ENCODE assay signal across 11 mouse cellular contexts in the genomic region with DNA sequence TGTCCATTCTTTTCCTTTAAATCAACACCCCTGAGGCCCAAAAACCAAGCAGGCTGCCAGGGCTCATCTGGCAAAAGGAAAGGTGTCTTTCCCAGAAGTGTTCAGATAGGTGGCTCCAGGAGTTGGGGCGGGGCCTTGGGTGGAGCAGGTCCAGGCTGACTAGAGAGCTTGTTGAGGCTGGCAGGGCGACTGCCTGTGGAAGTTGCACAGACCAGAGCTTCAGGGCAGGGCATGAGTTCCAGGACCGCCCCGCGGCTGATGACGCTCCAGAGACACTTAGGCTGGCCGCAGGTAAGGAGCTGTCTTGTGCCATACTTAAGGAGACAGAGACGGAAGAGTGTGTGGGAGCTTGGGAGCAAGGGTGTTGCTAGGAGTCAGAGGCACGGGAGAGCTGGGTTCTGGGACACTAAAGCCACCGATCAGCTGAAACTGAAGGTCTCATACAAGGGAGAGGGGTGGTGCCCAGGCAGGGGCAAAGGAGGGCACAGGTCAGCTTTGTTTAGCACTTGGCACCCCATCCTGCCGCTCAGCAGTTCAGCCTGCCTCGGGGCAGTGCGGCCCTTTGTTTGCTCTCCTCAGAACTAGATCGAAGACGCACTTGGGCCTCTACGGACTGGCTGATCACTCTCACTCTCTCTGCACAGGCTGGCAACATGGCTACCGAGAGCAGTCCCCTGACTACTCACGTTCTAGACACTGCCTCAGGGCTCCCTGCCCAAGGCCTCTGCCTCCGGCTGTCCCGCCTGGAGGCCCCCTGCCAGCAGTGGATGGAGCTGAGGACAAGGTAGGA. TPM values are rescaled to one million over a fixed set of nuclear protein-coding genes. Genes with fewer than 3 reads are reported as not detected.
A peak's percentile ranks its signal among the peaks of the same experiment; 100 is the strongest.
DNase-seq lines count a peak whose midpoint lies in the region; ATAC-seq and TF ChIP-seq lines count a peak whose summit lies in the region.
"Had no signal": no experiment of that assay in that cellular context is flagged by ENCODE, and none has a peak within 500 bp of the region (broad histone marks: within the 10 kb centered on the region; RNA-seq: fewer than 3 reads in every experiment).

Urah (plus strand) TSS at position 51 of the 790 bp plus-strand sequence.

- WGBS in intestine, embryonic 16.5 days: 37% methylated on average over 20 of the region's 20 CpGs
- 32% methylated on average over 20 of the region's 20 CpGs for WGBS in lung, embryonic 16.5 days
- 48% methylated on average over 20 of the region's 20 CpGs for WGBS in midbrain, embryonic 16.5 days
- 40% methylated on average over 20 of the region's 20 CpGs for WGBS in heart, embryonic 10.5 days

- ATAC-seq in intestine, embryonic 16.5 days: peak; percentile 82
- ATAC-seq in lung, embryonic 16.5 days (ENCODE audit: low read depth): peak; percentile 82
- no peak for ATAC-seq in midbrain, embryonic 16.5 days

- 0 out of 2 replicates have a peak within 1 kb of the TSS, but pooled peaks have one; percentile 14 for H3K4me2 ChIP-seq in intestine, embryonic 16.5 days (ENCODE audit: low read depth, low read length)
- peak within 1 kb of the TSS; percentile 30 for H3K4me2 ChIP-seq in lung, embryonic 16.5 days (ENCODE audit: low read depth, low read length)
- no peak within 1 kb of the TSS for H3K4me2 ChIP-seq in midbrain, embryonic 16.5 days (ENCODE audit: low read length)

- H3K9ac ChIP-seq in intestine, embryonic 16.5 days (ENCODE audit: low read depth, low read length): peak within 1 kb of the TSS; percentile 34; the same call in 1 of the 2 replicates
- H3K9ac ChIP-seq in lung, embryonic 16.5 days (ENCODE audit: low read length): peak within 1 kb of the TSS; percentile 9; the same call in 1 of the 2 replicates
- H3K9ac ChIP-seq in midbrain, embryonic 16.5 days (ENCODE audit: low read depth, low read length): no peak within 1 kb of the TSS

- peak within 1 kb of the TSS; percentile 77 for H3K4me3 ChIP-seq in E14TG2a.4 (replicated peaks; ENCODE audit: low read length)
- 0 out of 2 replicates have a peak within 1 kb of the TSS, but pooled peaks have one; percentile 5 for H3K4me3 ChIP-seq in intestine, embryonic 16.5 days (ENCODE audit: low read length)
- peak within 1 kb of the TSS; percentile 9; the same call in 1 of the 2 replicates for H3K4me3 ChIP-seq in lung, embryonic 16.5 days (ENCODE audit: low read length)
- H3K4me3 ChIP-seq in midbrain, embryonic 16.5 days (ENCODE audit: low read depth, low read length): no peak within 1 kb of the TSS
- H3K4me3 ChIP-seq in heart, embryonic 10.5 days: no peak within 1 kb of the TSS

- H3K27me3 ChIP-seq in E14TG2a.4 (ENCODE audit: insufficient read depth, low read length): no peaks in the 10 kb centered on the region
- H3K27me3 ChIP-seq in intestine, embryonic 16.5 days (replicated peaks; ENCODE audit: control insufficient read depth, insufficient read depth, low read length): no peaks in the 10 kb centered on the region
- H3K27me3 ChIP-seq in lung, embryonic 16.5 days (ENCODE audit: control insufficient read depth, insufficient read depth, low read depth, low read length): no peaks in the 10 kb centered on the region
- no peaks in the 10 kb centered on the region for H3K27me3 ChIP-seq in midbrain, embryonic 16.5 days (ENCODE audit: control insufficient read depth, insufficient read depth, low read depth, low read length)
- peaks cover 55% of the 10 kb centered on the region for H3K27me3 ChIP-seq in heart, embryonic 10.5 days (ENCODE audit: insufficient read depth, poor library complexity, severe bottlenecking)

- peak; percentile 43 to 69 for DNase-seq in adrenal gland, adult (ENCODE audit: inconsistent age in 2 of 2, low spot score in 1 of 2)
- DNase-seq in adrenal gland, adult 18-20 months (ENCODE audit: low spot score in 2 of 2): no peak
- DNase-seq in testis, postnatal 14 days (ENCODE audit: low spot score): no peak
- no peak for DNase-seq in heart, embryonic 10.5 days (ENCODE audit: low spot score)
- DNase-seq: cerebellum, adult 8-10 months had no signal

- H3K36me3 ChIP-seq in E14TG2a.4 (ENCODE audit: insufficient read depth, low read length): peaks cover 23% of the 10 kb centered on the region
- H3K36me3 ChIP-seq in intestine, embryonic 16.5 days (ENCODE audit: control insufficient read depth, insufficient read depth, low read length): no peaks in the 10 kb centered on the region
- H3K36me3 ChIP-seq in lung, embryonic 16.5 days (ENCODE audit: control insufficient read depth, insufficient read depth, low read length): no peaks in the 10 kb centered on the region
- no peaks in the 10 kb centered on the region for H3K36me3 ChIP-seq in midbrain, embryonic 16.5 days (ENCODE audit: control insufficient read depth, insufficient read depth, low read length)
- no peaks in the 10 kb centered on the region for H3K36me3 ChIP-seq in heart, embryonic 10.5 days

- H3K4me1 ChIP-seq in E14TG2a.4 (replicated peaks; ENCODE audit: low read depth, low read length): peaks cover 53% of the 10 kb centered on the region
- no peaks in the 10 kb centered on the region for H3K4me1 ChIP-seq in intestine, embryonic 16.5 days (ENCODE audit: control insufficient read depth, insufficient read depth, low read length)
- H3K4me1 ChIP-seq in lung, embryonic 16.5 days (replicated peaks; ENCODE audit: control insufficient read depth, insufficient read depth, low read length): no peaks in the 10 kb centered on the region
- H3K4me1 ChIP-seq in midbrain, embryonic 16.5 days (ENCODE audit: control insufficient read depth, insufficient read depth, low read length): no peaks in the 10 kb centered on the region
- H3K4me1 ChIP-seq in heart, embryonic 10.5 days: peaks cover 8% of the 10 kb centered on the region

- H3K9me3 ChIP-seq in E14TG2a.4 (ENCODE audit: low read length): no peaks in the 10 kb centered on the region
- H3K9me3 ChIP-seq in intestine, embryonic 16.5 days (ENCODE audit: control insufficient read depth, low read length): no peaks in the 10 kb centered on the region
- H3K9me3 ChIP-seq in lung, embryonic 16.5 days (ENCODE audit: control insufficient read depth, low read length): no peaks in the 10 kb centered on the region
- H3K9me3 ChIP-seq in midbrain, embryonic 16.5 days (replicated peaks; ENCODE audit: control insufficient read depth, low read length, poor library complexity, severe bottlenecking): no peaks in the 10 kb centered on the region
- H3K9me3 ChIP-seq in heart, embryonic 10.5 days: no peaks in the 10 kb centered on the region

- no peak for TF ChIP-seq CTCF in E14TG2a.4 (conservative IDR thresholded peaks at IDR 0.05; ENCODE audit: low read length)

- no peak within 1 kb of the TSS for H3K27ac ChIP-seq in intestine, embryonic 16.5 days (ENCODE audit: low read length)
- H3K27ac ChIP-seq in lung, embryonic 16.5 days (ENCODE audit: low read length): no peak within 1 kb of the TSS
- no peak within 1 kb of the TSS for H3K27ac ChIP-seq in midbrain, embryonic 16.5 days (ENCODE audit: low read length)
- no peak within 1 kb of the TSS for H3K27ac ChIP-seq in heart, embryonic 10.5 days

RNA-seq across cellular contexts. Expression of gene Urah, which starts in this region (rescaled TPM):
- 1 to 10 TPM in 1 of 2 experiments, under 1 TPM in 1; 0.76 to 1.1 TPM for total RNA-seq in adrenal gland, adult 18-20 months (2021)
- 6.1 and 7.5 TPM in 2 replicates for polyA plus RNA-seq in intestine, embryonic 16.5 days (2015; fragmentation: Nextera tagmentation; extraction: Ambion mirVana)
- polyA plus RNA-seq in lung, embryonic 16.5 days (2015; fragmentation: Nextera tagmentation; extraction: Ambion mirVana): 5.5 and 9.7 TPM in 2 replicates
- polyA plus RNA-seq in midbrain, embryonic 16.5 days (2015; fragmentation: Nextera tagmentation; extraction: Ambion mirVana): not detected in 2 replicates
- 0.85 TPM in 1 of 2 replicates, not detected in the other for polyA plus RNA-seq in heart, embryonic 10.5 days (2016; fragmentation: Nextera tagmentation; extraction: Ambion mirVana)
- total RNA-seq: hematopoietic stem cell, adult 5-6 weeks; monocyte, adult 5-6 weeks had no signal

Comparison
In these comparisons a context has a peak if more than half of its experiments do, and no peak if none do; other contexts are left out.
1. DNase-seq: peak in adrenal gland, adult (2 of 2); none in adrenal gland, adult 18-20 months (0 of 2), testis, postnatal 14 days (single experiment) and heart, embryonic 10.5 days (single experiment).
2. H3K4me3 ChIP-seq: peak in E14TG2a.4 (single experiment), intestine, embryonic 16.5 days (single experiment) and lung, embryonic 16.5 days (single experiment); none in midbrain, embryonic 16.5 days (single experiment) and heart, embryonic 10.5 days (single experiment).